Mouse (Mus musculus): Measurements from ENCODE around the gene Slc17a7. TPM values are rescaled to one million over a fixed set of nuclear protein-coding genes. Genes with fewer than 3 reads are reported as not detected.

Gene Slc17a7
- polyA plus RNA-seq, 2 experiments = 0.18 to 0.58 TPM

DNA sequence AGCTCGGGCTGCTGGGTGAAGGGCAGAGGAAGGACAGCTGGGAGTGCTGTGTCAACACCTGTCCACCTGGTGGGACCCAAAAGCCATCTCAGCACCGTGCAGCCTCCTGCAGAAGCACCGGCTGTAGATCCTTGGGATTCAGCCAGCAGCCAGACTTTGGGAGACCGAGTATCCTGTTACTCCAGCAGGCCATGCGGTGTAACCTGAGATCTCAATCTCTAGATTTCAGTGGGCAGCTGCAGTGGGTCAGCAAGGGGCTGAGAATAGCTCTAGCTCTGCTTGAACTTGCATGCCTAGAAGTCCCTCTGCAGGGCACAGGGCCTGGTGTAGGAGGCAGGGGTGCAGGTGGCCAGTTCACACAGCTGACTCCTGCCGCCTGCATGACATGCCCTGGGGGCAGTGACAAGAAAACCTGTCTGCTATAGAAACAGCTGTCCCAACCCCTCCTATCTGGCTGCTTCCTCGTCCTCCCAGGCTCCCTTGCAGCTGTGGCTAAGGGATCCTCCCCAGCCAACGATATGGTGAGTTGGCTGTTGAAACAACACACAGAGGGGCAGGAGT, 28.1 kb downstream of the Slc17a7 start:
- H3K4me1 ChIP-seq (ENCODE audit: control insufficient read depth, insufficient read depth, low read length) = peaks cover 4% of the 10 kb centered on the region
- H3K9me3 ChIP-seq (ENCODE audit: control insufficient read depth, low read length) = no peaks in the 10 kb centered on the region
- no peak for TF ChIP-seq POLR2A (IDR thresholded peaks at IDR 0.05; ENCODE audit: borderline replicate concordance, extremely low read depth, insufficient read depth, insufficient read length)
- no peak overlapping the region for H3K4me2 ChIP-seq (replicated peaks; ENCODE audit: low read depth, low read length, severe bottlenecking)
- H3K36me3 ChIP-seq (ENCODE audit: control insufficient read depth, insufficient read depth, low read length) = no peaks in the 10 kb centered on the region
- no peak overlapping the region for H3K9ac ChIP-seq (ENCODE audit: low read depth, low read length, severe bottlenecking)
- ATAC-seq (ENCODE audit: low FRiP score, low read depth) = peak; percentile 89
- H3K4me3 ChIP-seq (replicated peaks; ENCODE audit: low read length) = no peak overlapping the region
- H3K27me3 ChIP-seq (ENCODE audit: control insufficient read depth, insufficient read depth, low read length) = no peaks in the 10 kb centered on the region
- peak; percentile 74 for DNase-seq (ENCODE audit: low spot score)
- H3K27ac ChIP-seq (replicated peaks; ENCODE audit: low read depth, low read length) = 0 out of 2 replicates have a peak overlapping the region, but pooled peaks have one; percentile 3
- 9% methylated on average over 8 of the region's 8 CpGs for WGBS

DNA sequence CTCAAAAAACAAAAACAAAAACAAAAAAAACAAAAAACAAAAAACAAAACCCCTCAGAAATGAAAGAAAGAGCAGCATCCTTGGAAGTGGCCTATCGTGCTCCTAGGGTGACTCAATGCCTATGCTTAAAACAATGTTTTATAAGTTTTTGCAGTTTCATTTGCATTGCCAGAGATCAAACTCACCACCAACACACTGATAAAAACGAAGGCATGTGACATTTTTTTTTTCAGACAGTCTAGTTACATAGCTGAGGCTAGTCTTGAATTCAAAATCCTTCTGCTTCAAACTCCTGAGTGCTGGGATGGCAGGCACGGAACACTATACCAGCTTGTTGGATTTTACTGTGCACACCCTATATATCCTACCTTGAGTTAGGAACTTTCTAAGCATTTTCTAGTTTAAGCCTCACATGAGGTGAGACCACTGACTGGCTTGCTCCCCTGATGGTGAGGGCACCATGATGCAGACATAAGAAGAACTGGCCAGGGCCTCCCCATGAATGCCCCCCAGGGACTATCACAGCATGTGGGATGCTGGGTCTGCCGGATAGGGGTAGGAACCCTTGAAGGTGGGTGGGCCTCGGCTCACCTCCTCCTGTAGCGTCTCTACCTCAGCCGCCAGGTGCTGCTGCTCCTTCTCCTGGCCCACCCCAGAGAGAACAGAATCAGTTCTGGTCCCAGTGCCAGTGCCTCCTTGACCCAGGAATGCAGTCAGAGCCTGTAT, 29.0 kb downstream of the Slc17a7 start:
- Histone ChIP-seq H3K9me3 (ENCODE audit: control insufficient read depth, low read length) (no peaks in the 10 kb centered on the region), H3K36me3 (ENCODE audit: control insufficient read depth, insufficient read depth, low read length) (no peaks in the 10 kb centered on the region), H3K4me3 (replicated peaks; ENCODE audit: low read length) (no peak overlapping the region), H3K27ac (replicated peaks; ENCODE audit: low read depth, low read length) (no peak overlapping the region), H3K9ac (ENCODE audit: low read depth, low read length, severe bottlenecking) (0 out of 2 replicates have a peak overlapping the region, but pooled peaks have one; percentile 25), H3K4me2 (replicated peaks; ENCODE audit: low read depth, low read length, severe bottlenecking) (no peak overlapping the region), H3K4me1 (ENCODE audit: control insufficient read depth, insufficient read depth, low read length) (peaks cover 4% of the 10 kb centered on the region), H3K27me3 (ENCODE audit: control insufficient read depth, insufficient read depth, low read length) (no peaks in the 10 kb centered on the region)
- ATAC-seq (ENCODE audit: low FRiP score, low read depth) (no peak), DNase-seq (ENCODE audit: low spot score) (no peak)
- TF ChIP-seq POLR2A (IDR thresholded peaks at IDR 0.05; ENCODE audit: borderline replicate concordance, extremely low read depth, insufficient read depth, insufficient read length) = no peak
- WGBS = 74% methylated on average over 7 of the region's 7 CpGs

- no peak for TF ChIP-seq POLR2A (IDR thresholded peaks at IDR 0.05; ENCODE audit: borderline replicate concordance, extremely low read depth, insufficient read depth, insufficient read length)
- no peaks in the 10 kb centered on the region for H3K9me3 ChIP-seq (ENCODE audit: control insufficient read depth, low read length)
Observed at GRCm38 (mm10) chr7:45193406-45193805, 29.7 kb downstream of the Slc17a7 start.

DNA sequence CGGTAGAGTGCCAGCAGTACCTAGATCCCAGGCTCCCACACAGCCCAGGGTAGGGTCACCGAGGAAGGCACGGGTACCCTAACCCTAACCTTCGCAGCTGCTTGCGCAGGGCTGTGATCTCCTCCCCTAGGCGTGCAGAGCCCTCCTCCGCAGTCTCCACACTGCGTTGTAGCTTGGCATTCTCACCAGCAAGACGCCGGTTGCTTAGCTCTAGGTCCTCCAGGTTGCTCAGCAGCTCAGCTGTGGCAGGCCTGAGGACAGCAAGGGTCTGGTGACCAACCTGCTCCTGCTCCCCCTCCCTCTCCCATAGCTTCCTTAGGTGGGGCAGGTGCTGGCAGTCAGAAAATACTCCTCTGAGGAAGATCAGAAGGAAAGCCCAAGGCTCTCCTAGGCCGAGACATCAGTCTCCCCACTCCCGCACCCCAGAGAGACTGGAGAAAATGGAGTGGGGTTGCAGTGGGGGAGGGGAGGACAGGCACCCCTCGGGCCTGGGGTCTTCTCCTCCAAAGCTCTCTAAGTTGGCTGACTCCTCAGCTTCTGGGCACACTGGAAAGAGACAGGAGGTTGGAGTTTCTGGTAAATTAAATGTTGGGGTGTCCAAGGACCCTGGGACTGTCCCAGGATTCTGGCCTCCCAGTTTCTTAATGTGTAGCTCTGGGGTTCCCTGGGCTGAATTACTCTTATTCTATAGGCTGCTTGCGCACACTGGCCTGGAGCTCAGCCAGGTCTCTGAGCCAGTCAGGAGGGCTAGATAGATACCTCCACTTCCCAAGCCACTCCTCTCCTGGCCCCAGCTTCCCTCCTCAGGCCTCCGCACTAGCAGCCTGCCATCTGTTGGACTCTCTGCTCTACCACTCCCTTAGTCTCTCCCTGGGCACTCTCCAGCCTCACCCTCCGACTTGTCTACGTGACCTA, 30.4 kb downstream of the Slc17a7 start:
- H3K9me3 ChIP-seq (ENCODE audit: control insufficient read depth, low read length) = no peaks in the 10 kb centered on the region
- no peaks in the 10 kb centered on the region for H3K27me3 ChIP-seq (ENCODE audit: control insufficient read depth, insufficient read depth, low read length)
- H3K4me3 ChIP-seq (replicated peaks; ENCODE audit: low read length) = no peak overlapping the region
- ATAC-seq (ENCODE audit: low FRiP score, low read depth) = no peak
- 78% methylated on average over 14 of the region's 17 CpGs for WGBS
- peaks cover 4% of the 10 kb centered on the region for H3K4me1 ChIP-seq (ENCODE audit: control insufficient read depth, insufficient read depth, low read length)
- no peaks in the 10 kb centered on the region for H3K36me3 ChIP-seq (ENCODE audit: control insufficient read depth, insufficient read depth, low read length)
- H3K27ac ChIP-seq (replicated peaks; ENCODE audit: low read depth, low read length) = no peak overlapping the region
- no peak for TF ChIP-seq POLR2A (IDR thresholded peaks at IDR 0.05; ENCODE audit: borderline replicate concordance, extremely low read depth, insufficient read depth, insufficient read length)
- H3K4me2 ChIP-seq (replicated peaks; ENCODE audit: low read depth, low read length, severe bottlenecking) = no peak overlapping the region
- peak overlapping the region; percentile 25; the same call in 1 of the 2 replicates for H3K9ac ChIP-seq (ENCODE audit: low read depth, low read length, severe bottlenecking)
- DNase-seq (ENCODE audit: low spot score) = no peak

More at GRCm38 (mm10) chr7:45193406-45193805, 29.7 kb downstream of the Slc17a7 start:
- no peak for ATAC-seq (ENCODE audit: low FRiP score, low read depth)
- no peak overlapping the region for H3K4me3 ChIP-seq (replicated peaks; ENCODE audit: low read length)
- peaks cover 4% of the 10 kb centered on the region for H3K4me1 ChIP-seq (ENCODE audit: control insufficient read depth, insufficient read depth, low read length)
- H3K9ac ChIP-seq (ENCODE audit: low read depth, low read length, severe bottlenecking) = peak overlapping the region; percentile 25; the same call in 1 of the 2 replicates
- H3K4me2 ChIP-seq (replicated peaks; ENCODE audit: low read depth, low read length, severe bottlenecking) = no peak overlapping the region
- no peaks in the 10 kb centered on the region for H3K27me3 ChIP-seq (ENCODE audit: control insufficient read depth, insufficient read depth, low read length)
- no peak for DNase-seq (ENCODE audit: low spot score)
- WGBS = 63% methylated on average over 5 of the region's 5 CpGs
- no peak overlapping the region for H3K27ac ChIP-seq (replicated peaks; ENCODE audit: low read depth, low read length)
- no peaks in the 10 kb centered on the region for H3K36me3 ChIP-seq (ENCODE audit: control insufficient read depth, insufficient read depth, low read length)
